Mouse (Mus musculus): ENCODE measurements around the gene Dach2. TPM values are rescaled to one million over a fixed set of nuclear protein-coding genes. Genes with fewer than 3 reads are reported as not detected.

Gene Dach2
- polyA plus RNA-seq, 1 experiment from 2014 or later, result 0.67 TPM

DNA sequence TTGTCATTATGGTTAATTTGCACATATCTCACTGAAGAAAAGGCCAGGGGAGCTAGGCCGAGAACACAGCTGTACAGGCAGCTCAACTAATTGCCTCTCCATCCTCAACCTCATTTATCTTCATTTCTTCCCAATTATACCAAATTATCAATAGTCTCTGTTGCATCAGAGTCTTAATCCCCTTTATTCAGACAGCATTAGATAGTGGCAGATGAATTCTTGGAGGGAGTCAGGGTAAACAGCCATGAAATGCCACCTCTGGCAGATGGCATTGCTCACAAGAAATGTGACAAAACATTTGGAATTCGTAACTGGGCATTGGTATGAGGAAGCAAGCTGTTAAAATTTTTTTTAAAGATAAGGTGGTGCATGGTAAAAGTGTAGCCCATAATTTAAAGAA, 389.9 kb downstream of the Dach2 start:
- H3K9ac ChIP-seq, result no peak overlapping the region
- H3K27me3 ChIP-seq (replicated peaks), result no peaks in the 10 kb centered on the region
- H3K9me3 ChIP-seq (replicated peaks), result no peaks in the 10 kb centered on the region
- WGBS (ENCODE audit: insufficient replicate concordance), result 47% methylated on average over 2 of the region's 2 CpGs
- H3K27ac ChIP-seq, result no peak overlapping the region
- no peaks in the 10 kb centered on the region for H3K4me1 ChIP-seq
- H3K4me2 ChIP-seq, result no peak overlapping the region
- H3K4me3 ChIP-seq, result no peak overlapping the region
- no peak for ATAC-seq
- H3K36me3 ChIP-seq, result no peaks in the 10 kb centered on the region

DNA sequence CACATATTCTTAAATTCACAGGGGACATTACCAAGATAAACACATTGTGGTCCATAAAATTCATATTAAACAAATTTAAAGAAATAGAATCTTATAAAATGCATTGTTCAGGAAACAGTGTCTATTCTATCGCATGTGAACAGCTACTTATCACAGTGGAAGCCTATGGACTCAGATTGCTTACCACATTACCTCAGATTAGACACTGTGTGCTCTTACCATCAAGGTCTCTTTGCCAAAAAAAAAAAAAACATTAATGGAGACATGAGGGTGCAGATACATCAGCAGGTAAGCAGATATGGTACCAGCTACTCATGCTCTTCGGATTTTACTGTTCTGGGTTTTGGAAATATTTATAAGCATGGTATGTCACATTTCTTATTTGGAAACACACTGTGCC, 415.1 kb downstream of the Dach2 start:
- ATAC-seq, result no peak
- H3K4me2 ChIP-seq, result no peak overlapping the region
- no peaks in the 10 kb centered on the region for H3K4me1 ChIP-seq
- 67% methylated on average over 2 of the region's 2 CpGs for WGBS (ENCODE audit: insufficient replicate concordance)
- H3K4me3 ChIP-seq, result no peak overlapping the region
- H3K36me3 ChIP-seq, result no peaks in the 10 kb centered on the region
- H3K27me3 ChIP-seq (replicated peaks), result no peaks in the 10 kb centered on the region
- no peak overlapping the region for H3K27ac ChIP-seq
- no peak overlapping the region for H3K9ac ChIP-seq
- no peaks in the 10 kb centered on the region for H3K9me3 ChIP-seq (replicated peaks)

DNA sequence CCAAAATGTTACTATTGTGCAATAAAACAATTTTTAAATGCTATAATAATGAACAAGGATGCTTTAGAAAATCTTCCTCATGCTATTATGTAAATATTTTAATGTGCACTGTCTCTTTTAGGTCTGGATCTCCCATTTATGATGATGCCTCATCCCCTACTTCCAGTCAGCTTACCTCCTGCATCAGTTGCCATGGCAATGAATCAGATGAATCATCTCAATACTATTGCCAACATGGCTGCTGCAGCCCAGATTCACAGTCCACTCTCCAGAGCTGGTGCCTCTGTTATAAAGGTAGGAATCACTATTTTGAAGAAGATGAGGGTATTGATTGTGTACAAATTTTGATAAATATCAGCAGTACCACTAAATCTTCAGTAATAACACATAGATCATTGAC, 426.8 kb downstream of the Dach2 start:
- Histone ChIP-seq H3K27ac (no peak overlapping the region), H3K9ac (no peak overlapping the region), H3K4me3 (no peak overlapping the region), H3K27me3 (replicated peaks) (no peaks in the 10 kb centered on the region), H3K4me1 (no peaks in the 10 kb centered on the region), H3K36me3 (no peaks in the 10 kb centered on the region), H3K9me3 (replicated peaks) (no peaks in the 10 kb centered on the region), H3K4me2 (no peak overlapping the region)
- no peak for ATAC-seq

DNA sequence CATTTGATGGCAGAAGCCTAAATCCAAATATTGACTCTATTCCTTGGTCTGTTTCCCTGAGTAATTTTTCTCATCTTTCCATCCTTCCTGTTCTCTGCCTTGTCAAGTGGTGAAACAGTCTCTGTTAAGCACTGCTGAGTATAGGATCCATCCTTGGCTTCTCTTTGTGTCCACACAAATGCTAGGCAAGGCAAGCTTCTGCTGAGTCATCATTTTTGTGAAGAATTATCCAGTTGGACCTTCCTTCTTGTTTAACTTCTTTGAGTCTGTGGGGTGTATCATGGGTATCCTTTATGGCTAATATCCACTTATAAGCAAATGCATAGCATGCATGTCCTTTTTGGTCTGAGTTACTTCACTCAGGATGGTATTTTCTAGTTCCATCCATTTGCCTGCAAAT, 449.8 kb downstream of the Dach2 start:
- Histone ChIP-seq H3K9ac (no peak overlapping the region), H3K4me1 (no peaks in the 10 kb centered on the region), H3K27me3 (replicated peaks) (no peaks in the 10 kb centered on the region), H3K4me3 (no peak overlapping the region), H3K9me3 (replicated peaks) (no peaks in the 10 kb centered on the region), H3K27ac (no peak overlapping the region), H3K36me3 (no peaks in the 10 kb centered on the region), H3K4me2 (no peak overlapping the region)
- no peak for ATAC-seq

DNA sequence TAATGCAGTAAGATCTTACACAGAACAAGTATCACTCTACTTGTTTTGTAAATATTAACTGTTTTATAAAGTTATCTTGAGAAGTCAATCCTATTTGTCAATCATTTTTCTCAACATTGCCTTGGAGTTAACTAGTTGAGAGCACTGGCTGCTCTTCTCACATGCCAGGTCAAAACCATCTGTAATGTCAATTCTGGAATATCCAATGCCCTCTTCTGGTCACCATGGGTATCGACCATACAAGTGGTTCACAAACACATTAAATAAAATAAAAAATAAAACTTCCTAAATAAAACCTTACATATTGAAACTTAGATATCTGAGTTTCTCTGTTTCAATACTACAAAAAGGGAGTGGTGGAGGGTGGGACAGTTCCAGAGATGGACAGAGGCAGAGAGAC, 495.0 kb downstream of the Dach2 start:
- Histone ChIP-seq H3K4me1 (no peaks in the 10 kb centered on the region), H3K27me3 (replicated peaks) (no peaks in the 10 kb centered on the region), H3K27ac (no peak overlapping the region), H3K9me3 (replicated peaks) (no peaks in the 10 kb centered on the region), H3K4me2 (no peak overlapping the region), H3K9ac (no peak overlapping the region), H3K4me3 (no peak overlapping the region), H3K36me3 (no peaks in the 10 kb centered on the region)
- 14% methylated on average over 1 of the region's 1 CpGs for WGBS (ENCODE audit: insufficient replicate concordance)
- no peak for ATAC-seq

DNA sequence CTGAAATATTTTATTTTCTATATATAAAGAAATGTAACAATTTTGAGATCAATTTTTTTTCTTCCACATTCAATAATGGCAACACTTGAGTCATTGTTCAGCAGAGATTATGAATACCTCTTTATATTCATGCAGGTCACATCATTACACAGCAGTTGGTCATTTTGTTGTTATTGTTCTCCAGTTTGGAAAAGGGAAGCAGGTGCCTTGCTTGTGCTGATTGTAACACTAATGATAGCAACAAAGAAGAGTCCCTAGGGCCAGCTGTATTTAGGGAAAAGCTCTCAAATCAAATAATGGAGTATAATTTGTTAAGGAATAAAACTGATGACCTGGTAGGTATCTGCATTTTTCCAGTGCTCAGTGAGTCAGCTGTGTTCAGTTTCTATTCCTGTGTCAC, 513.1 kb downstream of the Dach2 start:
- Histone ChIP-seq H3K27ac (no peak overlapping the region), H3K9me3 (replicated peaks) (no peaks in the 10 kb centered on the region), H3K4me2 (no peak overlapping the region), H3K9ac (no peak overlapping the region), H3K4me3 (no peak overlapping the region), H3K27me3 (replicated peaks) (no peaks in the 10 kb centered on the region), H3K4me1 (no peaks in the 10 kb centered on the region), H3K36me3 (no peaks in the 10 kb centered on the region)
- ATAC-seq, result no peak

DNA sequence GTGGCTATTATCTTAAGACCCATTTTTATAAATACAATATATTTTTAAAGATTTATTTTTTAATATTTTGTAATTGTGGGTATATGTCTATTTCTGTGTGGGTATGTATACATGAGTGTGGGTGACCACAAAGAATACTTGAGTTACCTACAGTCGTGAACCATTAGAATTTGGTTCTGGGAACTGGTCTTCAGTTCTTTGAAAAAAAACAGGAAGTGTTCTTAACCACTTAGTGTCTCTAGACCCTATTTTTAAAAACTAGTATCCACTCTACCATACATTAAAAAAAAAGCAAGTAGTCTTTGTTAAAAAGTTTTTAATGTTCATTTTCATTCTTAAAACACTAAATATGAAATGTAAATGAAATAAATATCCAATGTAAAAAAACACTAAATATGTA, 529.5 kb downstream of the Dach2 start:
- H3K9me3 ChIP-seq (replicated peaks), result no peaks in the 10 kb centered on the region
- H3K4me1 ChIP-seq, result no peaks in the 10 kb centered on the region
- no peak for ATAC-seq
- H3K9ac ChIP-seq, result no peak overlapping the region
- no peak overlapping the region for H3K27ac ChIP-seq
- H3K4me3 ChIP-seq, result no peak overlapping the region
- no peaks in the 10 kb centered on the region for H3K27me3 ChIP-seq (replicated peaks)
- no peak overlapping the region for H3K4me2 ChIP-seq
- 25% methylated on average over 1 of the region's 1 CpGs for WGBS (ENCODE audit: insufficient replicate concordance)
- H3K36me3 ChIP-seq, result no peaks in the 10 kb centered on the region

DNA sequence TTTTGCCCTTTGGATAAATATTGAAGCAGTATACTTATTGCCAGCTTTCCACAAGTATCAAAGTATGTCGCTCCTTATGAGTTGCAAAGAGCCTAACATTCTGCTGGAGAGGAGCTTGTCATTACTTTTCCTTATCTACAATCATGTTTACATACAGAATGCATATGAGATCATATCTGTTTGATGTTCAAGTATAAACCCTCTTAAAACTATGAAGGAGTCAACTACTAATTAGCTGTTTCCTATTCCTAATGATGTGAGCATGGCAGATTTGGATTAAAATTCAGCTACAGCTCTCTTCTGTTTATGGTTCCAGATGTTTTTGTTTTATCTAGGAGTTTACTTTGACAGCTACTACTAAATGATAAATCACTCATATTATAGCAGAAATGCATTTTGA, 535.8 kb downstream of the Dach2 start:
- Histone ChIP-seq H3K36me3 (no peaks in the 10 kb centered on the region), H3K4me3 (no peak overlapping the region), H3K4me1 (no peaks in the 10 kb centered on the region), H3K9ac (no peak overlapping the region), H3K27ac (no peak overlapping the region), H3K9me3 (replicated peaks) (no peaks in the 10 kb centered on the region), H3K4me2 (no peak overlapping the region), H3K27me3 (replicated peaks) (no peaks in the 10 kb centered on the region)
- WGBS (ENCODE audit: insufficient replicate concordance), result 75% methylated on average over 1 of the region's 1 CpGs
- no peak for ATAC-seq

DNA sequence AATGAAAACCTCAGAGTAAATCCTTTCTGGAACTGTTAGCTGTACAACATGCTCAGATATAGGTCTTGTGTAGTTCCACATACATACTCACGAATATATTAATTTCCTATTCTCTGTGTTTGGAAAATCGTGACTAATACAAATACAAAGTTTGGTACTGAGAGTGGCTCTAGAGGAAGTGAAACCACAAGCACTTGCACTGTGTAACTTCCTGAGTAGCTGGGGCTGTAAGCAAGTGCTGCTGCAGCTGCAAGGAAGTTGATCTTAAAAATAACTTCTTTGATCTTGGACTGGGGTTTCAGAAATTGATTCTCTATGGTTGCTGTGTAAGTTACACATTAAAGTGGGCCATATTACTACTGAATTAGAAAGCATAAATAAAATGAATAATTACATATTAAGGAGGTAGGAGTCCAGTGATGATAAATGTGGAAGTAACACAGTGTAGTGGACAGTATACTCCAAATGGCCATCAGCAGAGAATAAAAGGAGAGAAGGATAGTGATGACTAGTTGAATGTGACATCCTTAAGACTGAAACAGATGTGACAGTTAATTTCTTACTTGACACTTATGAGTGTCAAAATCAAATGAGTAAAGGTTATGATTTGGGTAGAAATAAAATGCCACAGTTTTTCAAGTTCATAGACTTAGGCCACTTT, 570.7 kb downstream of the Dach2 start:
- WGBS (ENCODE audit: insufficient replicate concordance), result 16% methylated on average over 2 of the region's 2 CpGs
- Histone ChIP-seq H3K27me3 (replicated peaks) (no peaks in the 10 kb centered on the region), H3K36me3 (no peaks in the 10 kb centered on the region), H3K27ac (no peak overlapping the region), H3K9me3 (replicated peaks) (no peaks in the 10 kb centered on the region), H3K4me2 (no peak overlapping the region), H3K9ac (no peak overlapping the region), H3K4me3 (no peak overlapping the region), H3K4me1 (no peaks in the 10 kb centered on the region)
- no peak for ATAC-seq

Other genes with a start within 250 kb of the Dach2 start
- 6.2 and 6.7 TPM in 2 replicates for gene Chm, start 112.0 kb upstream of the Dach2 start, polyA plus RNA-seq (2016; fragmentation: Nextera tagmentation; extraction: Ambion mirVana)